Mouse (Mus musculus): ENCODE data around the gene Hivep3.

The Hivep3 gene

DNA sequence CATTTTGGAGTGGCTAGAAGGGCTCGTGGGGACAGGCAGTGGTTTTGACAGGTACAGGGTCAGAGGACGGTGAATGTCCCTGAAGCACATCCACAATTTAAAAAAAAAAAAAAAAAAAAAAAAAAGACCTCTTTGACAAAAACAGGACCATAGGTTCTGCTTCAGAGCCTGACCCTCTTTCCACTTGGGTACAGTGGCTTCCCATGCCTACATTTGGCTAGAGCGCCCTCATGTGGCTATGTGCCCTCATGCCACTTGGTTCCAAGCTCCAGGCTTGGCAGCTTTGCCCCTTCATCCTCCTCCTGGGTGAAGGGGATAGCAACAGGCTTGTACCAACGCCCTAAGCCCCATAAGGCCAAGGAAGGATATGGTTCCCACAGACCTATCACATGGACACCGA, 371.0 kb downstream of the Hivep3 start:
- DNase-seq (ENCODE audit: low read depth) = no peak

DNA sequence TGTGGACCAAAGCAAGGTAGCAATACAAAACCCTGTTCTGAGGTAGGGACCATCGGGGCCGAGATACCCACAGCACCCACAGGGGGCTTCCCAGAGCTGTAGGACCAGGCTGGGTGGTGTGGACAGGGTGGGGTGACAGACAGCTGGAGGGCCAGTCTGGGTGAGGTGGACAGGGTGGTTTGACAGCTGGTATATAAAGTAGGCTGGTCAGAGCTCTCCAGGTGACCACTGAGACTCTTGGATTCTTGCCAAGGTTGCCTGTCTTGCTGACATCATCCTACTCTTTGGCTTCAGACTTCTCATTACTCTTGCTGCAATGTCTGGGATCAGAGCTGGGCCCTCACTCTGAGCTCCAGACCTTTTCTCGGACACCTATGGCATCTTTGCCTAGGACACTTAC, 372.8 kb downstream of the Hivep3 start:
- DNase-seq (ENCODE audit: low read depth) = no peak

DNA sequence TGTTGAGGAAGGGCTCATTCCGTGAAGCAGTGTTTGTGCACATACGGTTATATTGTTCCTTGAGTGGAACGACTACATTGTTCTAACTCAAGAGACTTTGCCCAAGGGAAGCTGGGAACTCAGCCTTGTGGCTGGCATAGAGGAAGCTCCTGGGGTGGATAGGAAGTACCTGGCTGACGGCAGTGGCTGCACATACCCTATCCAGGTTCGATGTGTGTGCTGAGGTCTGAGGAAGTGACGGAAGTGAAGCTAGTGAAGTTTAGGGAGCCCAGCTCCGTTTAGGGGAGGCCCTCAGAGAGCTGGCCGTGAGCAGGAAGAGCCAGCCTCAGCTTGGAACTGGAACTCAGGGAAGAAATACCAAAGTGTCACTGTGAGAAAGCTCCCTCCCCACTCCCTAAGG, 374.2 kb downstream of the Hivep3 start:
- no peak for DNase-seq (ENCODE audit: low read depth)

DNA sequence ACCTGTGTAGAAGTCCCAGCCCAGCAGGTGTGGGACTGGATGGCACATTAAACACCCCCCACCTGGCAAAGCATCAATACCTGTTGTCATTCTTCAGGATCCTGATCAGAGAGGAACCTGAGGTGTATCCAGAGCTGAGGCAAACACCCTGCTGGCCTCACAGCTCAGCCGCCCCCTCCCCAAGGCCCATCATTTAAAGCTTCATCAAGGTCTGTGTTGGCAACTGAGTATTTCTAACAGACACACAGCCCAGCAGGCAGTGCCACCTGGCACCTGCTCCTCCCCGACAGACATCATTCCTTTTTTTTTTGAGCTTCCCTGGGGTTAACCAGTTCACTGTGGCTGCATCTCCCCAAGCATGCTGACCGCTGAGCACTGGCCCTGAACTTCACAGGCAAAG, 381.9 kb downstream of the Hivep3 start:
- no peak for DNase-seq (ENCODE audit: low read depth)

DNA sequence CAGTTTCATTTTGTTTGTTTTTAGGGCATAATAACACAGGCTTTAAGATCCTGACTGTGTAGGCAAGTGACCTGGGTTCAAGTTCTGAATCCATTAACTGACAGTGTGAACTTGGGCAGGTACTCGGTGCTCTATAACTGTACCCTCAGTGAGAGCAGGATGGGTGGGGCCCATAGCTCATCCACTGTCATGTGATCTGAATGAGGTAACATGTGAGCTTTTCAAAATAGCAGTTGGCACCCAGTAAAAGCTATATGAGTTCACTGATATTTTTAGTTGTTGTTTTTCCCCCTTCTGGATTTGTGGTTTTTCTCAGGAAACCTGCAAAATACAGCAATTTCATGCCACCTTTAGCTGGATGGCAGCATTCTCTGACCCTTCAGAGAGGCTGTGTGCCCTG, 382.7 kb downstream of the Hivep3 start:
- no peak for DNase-seq (ENCODE audit: low read depth)

DNA sequence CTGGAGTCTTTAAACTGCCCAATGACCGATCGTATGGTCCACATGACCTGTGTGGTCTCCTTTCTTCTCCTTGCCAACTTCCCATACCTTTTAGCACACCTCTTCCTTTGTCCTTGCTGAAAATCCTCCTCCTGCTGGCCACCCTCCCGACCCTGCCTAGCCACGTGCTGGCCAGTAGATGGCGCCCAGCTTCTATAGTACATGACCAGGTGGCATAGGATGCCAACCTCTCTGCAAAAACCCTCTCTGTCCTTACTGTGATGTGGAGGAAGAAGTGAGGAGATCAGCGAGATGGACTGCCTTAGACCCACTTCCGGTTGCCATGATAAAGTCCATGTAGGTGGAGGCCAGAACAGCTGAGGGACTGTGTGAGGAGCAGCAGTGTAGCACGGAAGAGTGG, 386.7 kb downstream of the Hivep3 start:
- peak; percentile 5 for DNase-seq (ENCODE audit: low read depth)

DNA sequence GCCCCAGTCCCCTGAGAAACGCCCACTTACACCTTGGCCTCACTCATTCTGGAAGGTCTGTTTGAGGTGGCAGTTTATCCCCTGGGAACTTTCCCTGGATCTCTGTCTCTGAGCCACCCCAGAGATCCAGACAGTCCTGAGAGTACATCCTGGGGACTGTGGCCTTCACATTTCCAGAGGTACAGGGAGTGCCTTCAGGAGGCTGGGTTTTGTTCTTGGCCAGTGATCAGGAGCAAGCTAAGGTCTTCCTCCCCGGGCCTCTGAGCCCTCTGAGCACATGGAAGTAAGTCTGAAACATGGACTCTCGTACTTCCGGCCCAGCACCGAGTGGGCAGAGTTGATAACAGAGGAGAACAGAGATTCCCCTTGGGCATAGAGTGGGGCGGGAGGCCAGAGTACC, 391.1 kb downstream of the Hivep3 start:
- DNase-seq (ENCODE audit: low read depth) = no peak

DNA sequence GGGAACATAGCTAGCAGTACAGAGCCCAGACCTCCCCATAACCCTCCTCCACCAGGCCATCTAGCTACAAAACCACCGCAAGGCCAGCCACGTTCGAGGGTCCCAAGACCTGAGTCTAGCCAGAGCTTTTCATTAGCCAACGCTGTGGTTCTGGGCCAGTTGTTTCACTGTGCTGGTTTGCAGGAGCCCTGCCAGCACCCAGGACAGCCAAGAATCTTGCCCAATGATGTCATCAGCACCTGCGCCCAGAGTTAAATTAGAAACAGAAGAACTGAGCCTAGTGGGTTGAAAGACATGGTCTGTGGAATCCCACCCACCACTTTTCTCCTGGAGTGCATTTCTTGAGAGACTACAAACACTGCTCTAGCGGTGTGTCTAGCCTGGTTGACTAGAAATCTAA, 392.5 kb downstream of the Hivep3 start:
- DNase-seq (ENCODE audit: low read depth) = no peak

DNA sequence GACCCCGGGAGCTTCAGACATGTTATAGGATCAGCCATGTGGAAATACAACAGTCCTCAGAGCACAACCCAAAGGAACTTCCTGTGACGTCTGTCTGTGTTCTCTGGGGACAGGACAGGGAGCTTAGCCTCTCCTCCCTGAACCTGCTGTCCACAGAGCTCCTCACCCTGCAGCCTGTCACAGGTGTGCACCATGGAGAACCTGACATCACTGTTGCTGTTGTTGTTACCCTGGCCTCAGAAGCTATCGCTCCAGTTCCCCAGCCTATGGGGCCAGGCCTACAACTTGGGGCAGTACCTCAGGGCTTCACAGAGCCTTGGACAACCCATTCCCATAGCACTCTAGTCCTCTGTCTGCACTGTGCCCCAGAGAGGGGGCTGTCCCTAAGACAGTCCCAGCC, 393.7 kb downstream of the Hivep3 start:
- DNase-seq (ENCODE audit: low read depth) = no peak

DNA sequence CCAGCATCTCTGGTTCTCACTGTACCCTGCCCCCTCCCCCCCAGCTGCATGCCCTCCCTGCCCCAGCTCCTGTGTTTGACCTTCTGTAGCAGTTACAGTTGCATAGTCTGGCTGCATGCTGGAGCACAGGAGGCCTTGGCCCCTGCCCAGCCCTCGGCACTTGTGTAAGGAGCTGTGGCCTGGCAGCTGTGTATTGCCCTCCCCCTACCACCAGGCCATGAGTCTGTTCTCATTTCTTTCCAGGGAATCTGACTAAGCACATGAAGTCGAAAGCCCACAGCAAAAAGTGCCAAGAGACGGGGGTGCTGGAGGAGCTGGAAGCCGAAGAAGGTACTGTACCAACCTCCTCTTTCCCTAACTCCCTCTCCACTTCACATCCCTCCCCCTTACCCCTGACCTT, 394.4 kb downstream of the Hivep3 start:
- DNase-seq (ENCODE audit: low read depth) = no peak

DNA sequence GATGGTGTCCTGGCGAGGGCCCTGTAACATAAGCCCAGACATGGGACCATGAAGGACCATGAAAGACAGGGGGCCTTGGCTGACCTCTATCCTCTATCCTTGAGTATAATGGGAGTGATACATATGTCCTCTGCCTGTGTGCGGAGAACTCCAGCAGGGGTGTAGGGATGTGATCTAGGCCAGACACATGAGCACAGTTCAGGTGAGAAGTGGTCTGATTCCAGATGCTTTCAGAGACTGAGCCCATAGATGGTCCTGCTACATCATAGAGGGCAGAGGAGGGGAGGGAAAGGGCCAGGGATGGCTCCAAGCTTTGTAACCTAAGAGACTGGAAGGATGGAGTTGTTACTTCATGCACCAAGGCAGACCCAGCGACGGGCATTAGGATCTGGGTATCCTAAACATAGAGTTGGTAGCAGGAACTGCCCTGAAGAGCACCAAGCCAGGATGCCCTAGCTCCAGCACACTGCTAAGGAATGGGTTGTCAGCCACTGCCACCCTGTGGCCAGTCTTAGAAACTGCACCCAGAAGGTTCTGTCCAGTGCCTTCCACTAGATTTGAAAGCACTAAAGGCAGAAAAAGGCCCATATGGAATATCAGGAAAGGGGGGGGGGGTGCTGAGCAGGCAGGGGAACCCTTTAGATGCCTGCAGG, 395.8 kb downstream of the Hivep3 start:
- DNase-seq (ENCODE audit: low read depth) = peak; percentile 8

DNA sequence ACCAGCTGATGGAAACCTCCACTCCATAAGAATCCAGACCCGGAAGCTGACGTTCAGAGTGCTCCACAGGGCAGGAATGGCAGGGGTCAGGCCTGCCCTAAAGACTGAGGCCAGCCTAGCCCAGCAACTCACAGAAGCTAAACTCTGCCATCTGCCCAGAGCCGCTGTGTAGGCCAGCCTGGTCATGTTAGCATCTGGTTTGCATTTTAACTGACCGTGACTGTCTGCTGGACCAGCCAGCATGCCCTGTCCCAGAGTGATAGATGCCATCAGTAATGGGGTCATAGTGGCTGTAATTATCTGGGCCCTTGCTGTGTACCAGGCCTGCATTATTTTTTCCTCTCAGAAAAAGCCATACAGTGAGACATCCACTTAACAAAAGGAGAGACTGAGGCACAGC, 397.3 kb downstream of the Hivep3 start:
- DNase-seq (ENCODE audit: low read depth) = no peak

DNA sequence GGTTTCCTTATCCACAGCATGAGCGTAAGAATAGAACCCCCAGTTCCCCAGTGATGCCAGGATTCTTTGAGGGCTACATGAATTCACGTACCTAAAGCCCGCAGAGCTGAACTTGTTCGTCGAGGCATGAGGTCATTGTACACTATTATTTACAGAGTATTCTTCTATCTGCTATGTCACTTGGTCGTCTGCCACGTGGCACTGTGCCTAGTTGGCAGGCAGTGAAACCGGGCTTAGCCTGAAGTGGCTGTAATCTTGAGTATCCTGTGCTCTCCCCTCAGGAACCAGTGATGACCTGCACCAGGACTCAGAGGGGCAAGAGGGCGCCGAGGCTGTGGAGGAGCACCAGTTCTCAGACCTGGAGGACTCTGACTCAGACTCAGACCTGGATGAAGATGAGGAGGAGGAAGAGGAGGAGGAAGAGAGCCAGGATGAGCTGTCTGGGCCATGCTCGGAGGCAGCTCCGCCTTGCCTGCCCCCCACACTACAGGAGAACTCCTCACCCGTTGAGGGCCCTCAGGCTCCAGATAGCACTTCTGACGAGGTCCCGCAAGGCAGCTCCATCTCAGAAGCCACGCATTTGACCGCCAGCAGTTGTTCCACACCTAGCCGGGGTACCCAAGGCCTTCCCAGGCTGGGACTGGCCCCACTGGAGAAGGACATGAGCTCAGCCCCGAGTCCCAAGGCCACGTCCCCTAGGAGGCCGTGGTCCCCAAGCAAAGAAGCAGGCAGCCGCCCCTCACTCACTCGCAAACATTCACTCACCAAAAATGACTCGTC, 398.0 kb downstream of the Hivep3 start:
- no peak for DNase-seq (ENCODE audit: low read depth)

DNA sequence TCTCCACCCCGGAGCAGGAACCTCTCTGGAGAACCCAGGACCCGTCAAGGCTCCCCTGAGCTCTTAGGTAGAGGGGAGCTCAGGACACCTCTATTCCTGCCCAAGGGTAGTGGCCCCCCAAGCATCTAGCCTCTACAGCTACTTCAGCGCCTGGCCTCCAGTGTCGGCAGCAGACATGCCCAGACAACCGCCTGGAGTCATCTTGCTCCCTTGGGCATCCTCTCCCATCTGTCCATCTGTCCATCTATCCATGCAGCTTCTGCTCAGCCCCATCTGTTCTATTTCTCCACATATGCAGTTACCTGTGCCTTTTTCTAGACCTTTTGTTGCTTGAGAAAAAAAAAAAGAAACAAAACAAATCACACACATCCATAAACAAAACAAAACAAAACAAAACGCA, 400.6 kb downstream of the Hivep3 start:
- no peak for DNase-seq (ENCODE audit: low read depth)

DNA sequence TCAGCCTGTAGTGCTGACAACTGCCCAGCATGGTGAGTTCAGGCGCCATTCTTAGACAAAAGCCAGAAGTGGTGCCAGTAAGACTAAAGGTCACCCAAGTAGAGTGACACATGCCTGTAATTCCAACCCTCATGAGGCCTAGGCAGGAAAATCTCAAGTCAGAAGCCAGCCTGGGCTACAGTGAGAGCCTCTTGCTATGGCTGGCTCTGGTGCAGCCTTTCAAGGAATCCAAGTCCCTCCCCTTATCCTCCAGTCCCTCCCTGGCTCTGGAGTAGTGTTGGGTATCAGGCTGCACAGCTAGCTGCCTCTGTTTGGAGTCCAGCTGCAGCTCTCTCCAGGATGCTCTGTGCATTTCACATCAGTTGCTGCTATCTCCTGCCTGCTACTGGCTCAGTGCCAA, 408.2 kb downstream of the Hivep3 start:
- no peak for DNase-seq (ENCODE audit: low read depth)

DNA sequence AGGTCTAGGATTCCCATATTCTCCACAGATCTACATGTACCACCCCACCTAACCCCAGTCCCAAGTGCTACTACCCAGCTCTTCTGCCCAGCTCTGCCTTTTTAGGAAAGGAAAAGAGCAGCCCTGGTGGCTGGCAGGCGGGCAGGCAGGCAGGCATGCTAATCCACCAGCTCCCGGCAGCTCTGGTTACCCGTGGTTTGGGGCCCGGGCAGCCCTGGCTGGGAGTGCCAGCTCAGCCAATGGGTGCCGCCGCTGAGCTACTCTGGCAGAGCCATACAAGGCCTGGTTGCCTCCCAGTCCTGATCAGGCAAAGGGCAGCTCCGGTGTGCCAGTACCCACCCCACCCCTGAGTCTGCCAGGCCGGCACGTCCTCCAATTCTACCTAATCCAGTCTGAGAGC, 409.3 kb downstream of the Hivep3 start:
- DNase-seq (ENCODE audit: low read depth) = no peak

DNA sequence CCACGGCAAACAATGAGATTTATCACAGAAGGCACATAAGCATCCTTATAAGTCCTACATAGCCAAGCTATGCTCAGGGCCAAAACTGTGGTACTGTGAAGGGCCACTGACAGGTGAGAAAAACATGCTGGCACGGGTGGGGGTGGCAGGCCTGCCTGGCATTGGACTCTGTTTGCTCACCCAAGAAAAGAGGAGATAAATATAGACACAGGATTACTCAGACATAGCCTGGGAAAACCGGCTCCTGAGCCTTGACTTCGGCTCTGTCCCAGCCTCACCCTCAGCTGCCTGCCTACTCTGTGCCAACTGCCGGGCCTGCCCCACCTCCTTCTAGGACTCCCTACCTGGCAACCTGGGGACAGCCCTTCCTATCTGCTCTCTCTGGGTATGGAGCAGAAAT, 410.8 kb downstream of the Hivep3 start:
- no peak for DNase-seq (ENCODE audit: low read depth)

DNA sequence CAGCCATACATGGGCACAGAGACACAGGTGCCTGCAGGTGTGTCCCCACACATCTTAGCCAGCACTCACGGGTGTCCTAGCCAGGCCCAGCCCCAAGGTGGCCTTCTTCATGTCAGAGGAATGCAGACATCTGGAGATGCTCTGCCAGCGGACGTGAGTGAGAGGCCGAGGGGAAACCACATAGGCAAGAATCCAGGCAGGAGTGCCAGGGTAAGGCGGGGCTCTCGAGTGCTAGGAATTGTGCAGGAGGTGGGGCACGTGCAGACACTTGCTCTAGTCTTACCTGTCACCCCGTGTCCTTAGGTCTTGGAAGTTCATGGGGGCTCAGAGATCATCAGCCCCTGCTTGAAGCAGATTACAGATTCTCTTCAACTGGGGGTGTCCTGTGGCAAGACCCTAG, 412.3 kb downstream of the Hivep3 start:
- no peak for DNase-seq (ENCODE audit: low read depth)

DNA sequence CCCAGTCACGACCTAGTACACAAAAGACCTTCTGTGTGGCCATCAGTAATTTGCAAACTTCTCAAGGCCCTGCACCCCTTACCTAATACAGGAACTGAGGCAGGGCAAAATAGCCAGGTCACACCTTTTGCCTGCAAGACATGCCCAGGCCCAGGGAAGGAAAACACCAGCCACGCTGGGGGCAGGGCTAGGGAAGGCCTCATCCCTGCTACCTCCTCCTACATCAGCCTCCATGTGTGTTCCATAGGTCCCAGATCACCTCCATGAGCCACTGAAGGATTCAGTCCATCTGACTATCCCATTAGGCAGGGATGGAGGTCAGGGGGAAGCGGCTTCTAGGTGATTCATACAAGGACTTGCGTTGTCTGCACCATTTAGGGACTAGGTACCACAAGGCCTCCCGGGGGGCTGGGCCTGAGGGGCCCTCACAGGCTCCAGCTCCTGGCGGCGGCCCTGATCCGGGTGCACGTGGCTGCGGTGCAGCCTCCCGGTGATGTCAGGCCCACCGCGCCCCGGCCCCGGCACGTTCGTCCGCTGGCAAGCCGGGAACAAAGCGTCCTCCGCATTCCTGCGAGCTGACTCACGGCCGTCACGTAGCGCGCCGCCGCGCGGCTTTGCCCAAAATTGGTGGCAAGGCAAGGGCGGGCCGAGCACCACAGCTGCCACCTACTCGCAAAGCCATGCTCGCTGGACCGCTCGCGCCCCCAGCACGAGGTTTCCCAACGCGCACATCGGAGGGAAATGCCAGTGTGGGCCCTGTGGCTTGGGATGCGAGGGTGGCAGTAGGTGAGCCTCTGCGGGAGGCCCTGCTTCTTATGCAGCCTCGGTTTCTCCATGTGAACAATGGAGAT, 414.9 kb downstream of the Hivep3 start:
- no peak for DNase-seq (ENCODE audit: low read depth)

DNA sequence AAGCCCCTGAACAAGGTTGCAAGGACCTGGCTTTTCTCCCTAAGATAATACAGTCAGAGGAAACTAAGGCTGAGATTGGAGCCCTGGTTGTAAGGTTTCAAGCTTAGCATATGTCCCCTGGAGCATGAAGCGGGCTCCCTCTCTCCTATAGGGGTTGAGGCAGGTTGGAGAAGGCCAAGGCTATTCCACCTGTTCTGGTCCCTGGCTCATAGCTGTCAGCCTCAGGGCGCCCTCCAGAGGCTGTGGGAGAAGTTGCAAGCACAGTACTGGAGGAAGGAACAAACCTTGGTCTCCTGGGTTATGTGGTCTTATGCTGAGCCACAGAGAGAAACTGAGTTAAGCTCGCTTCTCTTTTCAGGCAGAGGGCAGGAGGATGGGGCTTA, 415.5 kb downstream of the Hivep3 start:
- no peak for DNase-seq (ENCODE audit: low read depth)

DNA sequence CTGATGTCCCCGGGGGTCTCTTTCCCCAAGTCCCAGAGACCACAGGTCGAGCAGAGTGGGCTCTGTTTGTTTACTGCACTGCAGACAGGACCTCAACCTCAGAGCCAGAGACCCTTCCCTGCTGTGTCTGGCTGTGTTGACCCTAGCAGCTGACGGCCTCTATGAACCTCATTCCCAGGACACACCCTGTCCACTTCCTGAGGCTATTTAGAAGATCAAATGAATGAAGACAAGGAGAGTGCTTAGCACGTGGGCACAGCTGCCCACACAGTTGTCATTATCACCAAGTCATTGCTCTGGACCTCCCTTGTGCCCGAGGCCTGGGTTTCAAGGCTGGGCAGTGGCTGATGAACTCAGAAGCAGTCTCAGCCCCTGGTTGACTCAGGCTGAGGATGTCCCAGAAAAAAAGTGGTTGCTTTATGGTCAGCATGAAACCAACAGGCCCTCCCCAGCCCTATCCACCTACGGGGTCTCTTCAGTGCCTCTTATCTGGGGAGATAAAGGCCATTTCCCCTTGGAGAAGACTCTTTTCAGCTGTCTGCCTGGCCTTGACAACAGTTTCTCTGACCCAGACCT, 416.8 kb downstream of the Hivep3 start:
- no peak for DNase-seq (ENCODE audit: low read depth)

DNA sequence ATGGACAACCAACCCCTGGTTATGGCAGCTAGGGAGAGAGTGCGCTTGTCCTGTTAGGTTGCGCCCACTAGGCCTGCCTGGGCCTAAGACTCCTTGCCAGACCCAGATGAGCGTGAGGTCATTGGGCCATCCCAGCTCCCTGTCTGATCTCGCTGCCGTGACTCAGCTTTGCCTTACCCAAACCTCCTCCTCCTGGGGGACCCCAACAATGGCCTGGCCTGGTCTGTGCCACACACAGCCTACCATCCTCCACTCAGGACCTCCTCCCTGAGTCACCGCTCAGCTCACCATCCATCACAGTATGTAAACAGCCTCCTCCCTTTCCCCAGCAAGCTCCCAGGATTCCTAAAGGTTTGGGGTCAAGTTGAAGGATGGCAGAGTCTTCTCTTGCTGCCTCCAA, 418.3 kb downstream of the Hivep3 start:
- no peak for DNase-seq (ENCODE audit: low read depth)

DNA sequence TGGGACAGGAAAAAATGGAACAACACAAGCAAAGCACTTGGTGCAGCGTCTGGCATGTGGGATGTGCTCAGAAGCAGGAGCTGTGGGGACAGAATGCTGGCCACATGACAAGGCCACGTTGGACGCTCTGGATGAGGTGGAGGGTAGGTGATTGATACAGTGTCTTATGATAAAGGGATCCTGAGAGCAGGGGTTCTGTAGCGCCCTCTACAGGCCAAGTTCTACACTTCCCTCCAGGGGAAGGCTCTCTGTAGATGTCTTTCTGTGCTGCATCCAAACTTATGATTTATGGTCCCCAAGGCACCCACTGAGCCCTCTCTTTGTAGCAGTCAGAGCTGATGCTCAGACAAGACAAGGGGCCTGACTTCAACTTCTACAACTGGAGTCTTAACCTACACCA, 419.1 kb downstream of the Hivep3 start:
- no peak for DNase-seq (ENCODE audit: low read depth)
